Mouse (Mus musculus): ENCODE results near the gene Fshr.

- no peak for TF ChIP-seq CTCF (IDR thresholded peaks at IDR 0.05; ENCODE audit: low read depth, low read length)
- TF ChIP-seq POLR2A (IDR thresholded peaks at IDR 0.05; ENCODE audit: borderline replicate concordance, low read depth, low read length) = no peak
Observed at GRCm38 (mm10) chr17:89019518-89019917, 181.0 kb downstream of the Fshr start.

Data from bone marrow macrophage, adult 2 months (primary cell).